Mouse (Mus musculus): ENCODE data around the gene Syngr2. TPM values are rescaled to one million over a fixed set of nuclear protein-coding genes. Genes with fewer than 3 reads are reported as not detected.

The Syngr2 gene
- polyA plus RNA-seq (2016; fragmentation: Nextera tagmentation; extraction: Ambion mirVana): 27.7 and 29.9 TPM in 2 replicates

GRCm38 (mm10) chr11:117809407-117810311 lies at the start of gene Syngr2, which contains the start of gene Gm20708:
Gene Syngr2, plus strand, starts transcription at chr11:117809668.
Gene Gm20708, plus strand, starts transcription at chr11:117809668.
- no peaks in the 10 kb centered on the region for H3K9me3 ChIP-seq
- peaks cover 32% of the 10 kb centered on the region for H3K36me3 ChIP-seq (replicated peaks)
- peak within 1 kb of the TSS; percentile 78 for H3K27ac ChIP-seq (replicated peaks)
- DNase-seq (ENCODE audit: low spot score): peak; percentile 86
- H3K4me1 ChIP-seq: peaks cover 28% of the 10 kb centered on the region
- WGBS: under 1% methylated on average over 75 of the region's 75 CpGs
- no peaks in the 10 kb centered on the region; the same call in 1 of the 2 replicates for H3K27me3 ChIP-seq (replicated peaks; ENCODE audit: low read depth, poor library complexity, severe bottlenecking)
- H3K4me3 ChIP-seq: peak within 1 kb of the TSS; percentile 86

- no peaks in the 10 kb centered on the region for H3K27me3 ChIP-seq (replicated peaks; ENCODE audit: low read depth, poor library complexity, severe bottlenecking)
- no peak overlapping the region for H3K4me3 ChIP-seq
- H3K27ac ChIP-seq (replicated peaks): no peak overlapping the region
- no peaks in the 10 kb centered on the region for H3K9me3 ChIP-seq
- DNase-seq (ENCODE audit: low spot score): no peak
- H3K36me3 ChIP-seq (replicated peaks): peaks cover 96% of the 10 kb centered on the region
- WGBS: 94% methylated on average over 26 of the region's 26 CpGs
- H3K4me1 ChIP-seq: no peaks in the 10 kb centered on the region
Observed at GRCm38 (mm10) chr11:117760374-117761119, 48.9 kb upstream of the Syngr2 start.

- no peak for DNase-seq (ENCODE audit: low spot score)
- H3K27me3 ChIP-seq (replicated peaks; ENCODE audit: low read depth, poor library complexity, severe bottlenecking): no peaks in the 10 kb centered on the region
- H3K9me3 ChIP-seq: no peaks in the 10 kb centered on the region
- no peak overlapping the region for H3K27ac ChIP-seq (replicated peaks)
- H3K36me3 ChIP-seq (replicated peaks): peaks cover 96% of the 10 kb centered on the region
- no peaks in the 10 kb centered on the region for H3K4me1 ChIP-seq
- no peak overlapping the region for H3K4me3 ChIP-seq
- 93% methylated on average over 13 of the region's 13 CpGs for WGBS
Observed at GRCm38 (mm10) chr11:117761801-117762200, 47.7 kb upstream of the Syngr2 start.

GRCm38 (mm10) chr11:117762246-117762645 lies 47.2 kb upstream of the Syngr2 start:
- no peak overlapping the region for H3K4me3 ChIP-seq
- no peak for DNase-seq (ENCODE audit: low spot score)
- no peak overlapping the region for H3K27ac ChIP-seq (replicated peaks)
- H3K4me1 ChIP-seq: no peaks in the 10 kb centered on the region
- peaks cover 95% of the 10 kb centered on the region for H3K36me3 ChIP-seq (replicated peaks)
- whole genome bisulfite sequencing: 93% methylated on average over 12 of the region's 12 CpGs
- no peaks in the 10 kb centered on the region for H3K9me3 ChIP-seq
- no peaks in the 10 kb centered on the region for H3K27me3 ChIP-seq (replicated peaks; ENCODE audit: low read depth, poor library complexity, severe bottlenecking)

- H3K27ac ChIP-seq (replicated peaks): no peak overlapping the region
- no peak overlapping the region for H3K4me3 ChIP-seq
- peaks cover 85% of the 10 kb centered on the region for H3K36me3 ChIP-seq (replicated peaks)
- peaks cover 9% of the 10 kb centered on the region; the same call in 1 of the 2 replicates for H3K4me1 ChIP-seq
- 86% methylated on average over 9 of the region's 9 CpGs for WGBS
- H3K27me3 ChIP-seq (replicated peaks; ENCODE audit: low read depth, poor library complexity, severe bottlenecking): no peaks in the 10 kb centered on the region
- no peak for DNase-seq (ENCODE audit: low spot score)
- H3K9me3 ChIP-seq: no peaks in the 10 kb centered on the region
Observed at GRCm38 (mm10) chr11:117764319-117764718, 45.1 kb upstream of the Syngr2 start.

DNA sequence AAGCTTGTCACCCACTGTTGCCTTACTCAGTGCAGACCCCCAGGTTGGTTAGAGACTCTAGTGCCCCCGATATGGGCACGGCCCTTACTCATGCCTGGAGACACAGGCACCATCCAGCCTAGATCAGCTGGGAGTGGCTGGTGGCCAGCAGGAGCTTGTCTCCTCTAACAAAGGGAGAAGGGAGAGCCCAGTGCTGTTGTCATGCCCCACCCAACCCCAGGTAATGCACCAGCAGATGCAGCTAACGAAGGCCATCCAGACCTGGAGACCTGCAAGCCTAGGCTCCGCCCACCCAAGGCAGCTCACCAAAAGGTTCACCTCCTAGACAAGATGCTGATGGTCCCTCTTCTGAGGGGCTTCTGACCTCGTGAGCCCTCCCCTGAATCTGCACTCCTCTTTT lies 44.1 kb upstream of the Syngr2 start:
- H3K27ac ChIP-seq (replicated peaks): no peak overlapping the region
- no peak for DNase-seq (ENCODE audit: low spot score)
- peaks cover 10% of the 10 kb centered on the region; the same call in 1 of the 2 replicates for H3K4me1 ChIP-seq
- H3K27me3 ChIP-seq (replicated peaks; ENCODE audit: low read depth, poor library complexity, severe bottlenecking): no peaks in the 10 kb centered on the region
- no peak overlapping the region for H3K4me3 ChIP-seq
- H3K36me3 ChIP-seq (replicated peaks): peaks cover 74% of the 10 kb centered on the region
- no peaks in the 10 kb centered on the region for H3K9me3 ChIP-seq
- WGBS: 89% methylated on average over 5 of the region's 5 CpGs

- no peak for DNase-seq (ENCODE audit: low spot score)
- Histone ChIP-seq H3K27me3 (replicated peaks; ENCODE audit: low read depth, poor library complexity, severe bottlenecking) (no peaks in the 10 kb centered on the region), H3K4me1 (peaks cover 10% of the 10 kb centered on the region; the same call in 1 of the 2 replicates), H3K27ac (replicated peaks) (no peak overlapping the region), H3K4me3 (no peak overlapping the region), H3K36me3 (replicated peaks) (peaks cover 70% of the 10 kb centered on the region), H3K9me3 (no peaks in the 10 kb centered on the region)
- WGBS: 90% methylated on average over 3 of the region's 3 CpGs
Observed at GRCm38 (mm10) chr11:117766275-117766674, 43.2 kb upstream of the Syngr2 start.

DNA sequence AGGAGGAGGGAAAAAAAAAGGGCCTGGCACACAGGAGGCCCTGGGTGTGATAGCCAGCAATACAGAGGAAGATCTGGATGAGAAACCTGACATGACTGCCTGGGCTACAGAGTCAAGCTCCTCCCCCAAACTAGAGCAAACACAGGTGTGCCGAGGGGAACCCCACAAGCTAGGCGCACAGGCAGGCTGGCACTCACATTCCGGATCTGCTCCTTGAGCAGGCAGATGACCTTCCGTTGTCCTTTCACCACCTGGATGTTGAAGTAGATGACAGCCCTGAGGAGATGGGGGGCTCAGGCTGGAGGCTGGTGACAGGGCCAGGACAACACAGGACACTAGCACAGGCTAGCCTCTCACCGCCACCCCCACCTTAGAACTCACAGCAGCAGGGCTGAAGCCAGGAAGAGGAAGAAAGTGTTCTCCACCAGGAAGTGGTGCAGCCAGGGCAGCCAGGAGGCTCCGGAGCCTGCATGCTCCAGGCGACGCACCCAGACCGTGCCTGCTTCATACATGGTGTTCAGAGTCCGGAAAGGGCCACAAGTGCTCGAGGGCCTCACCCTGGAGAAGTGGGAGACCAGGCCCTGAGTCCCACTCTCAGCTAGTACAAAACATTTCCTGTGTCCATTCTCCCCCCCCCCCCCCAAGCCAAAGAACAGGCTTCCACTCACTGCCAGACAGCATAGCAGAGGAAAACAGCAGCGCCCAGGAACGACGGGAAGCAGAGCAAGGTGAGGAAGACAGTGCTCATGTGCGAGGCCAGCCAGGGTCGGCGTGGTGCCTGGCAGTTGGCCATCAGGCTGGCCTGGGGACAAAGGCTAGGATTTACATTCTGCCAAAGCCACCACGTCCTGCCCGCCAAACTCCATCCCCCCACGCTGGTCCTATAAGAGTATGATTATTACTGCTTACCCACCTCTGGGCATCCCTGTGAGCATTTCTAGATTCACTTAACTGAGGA lies 40.5 kb upstream of the Syngr2 start:
- 86% methylated on average over 20 of the region's 20 CpGs for WGBS
- H3K4me1 ChIP-seq: peaks cover 16% of the 10 kb centered on the region; the same call in 1 of the 2 replicates
- no peaks in the 10 kb centered on the region for H3K27me3 ChIP-seq (replicated peaks; ENCODE audit: low read depth, poor library complexity, severe bottlenecking)
- H3K27ac ChIP-seq (replicated peaks): no peak overlapping the region
- no peak overlapping the region for H3K4me3 ChIP-seq
- DNase-seq (ENCODE audit: low spot score): no peak
- no peaks in the 10 kb centered on the region for H3K9me3 ChIP-seq
- H3K36me3 ChIP-seq (replicated peaks): peaks cover 69% of the 10 kb centered on the region

- Histone ChIP-seq H3K36me3 (replicated peaks) (peaks cover 69% of the 10 kb centered on the region), H3K27me3 (replicated peaks; ENCODE audit: low read depth, poor library complexity, severe bottlenecking) (no peaks in the 10 kb centered on the region), H3K9me3 (no peaks in the 10 kb centered on the region), H3K27ac (replicated peaks) (no peak overlapping the region), H3K4me3 (no peak overlapping the region), H3K4me1 (peaks cover 16% of the 10 kb centered on the region; the same call in 1 of the 2 replicates)
- WGBS: 92% methylated on average over 7 of the region's 7 CpGs
- no peak for DNase-seq (ENCODE audit: low spot score)
Observed at GRCm38 (mm10) chr11:117769683-117770047, 39.8 kb upstream of the Syngr2 start.

DNA sequence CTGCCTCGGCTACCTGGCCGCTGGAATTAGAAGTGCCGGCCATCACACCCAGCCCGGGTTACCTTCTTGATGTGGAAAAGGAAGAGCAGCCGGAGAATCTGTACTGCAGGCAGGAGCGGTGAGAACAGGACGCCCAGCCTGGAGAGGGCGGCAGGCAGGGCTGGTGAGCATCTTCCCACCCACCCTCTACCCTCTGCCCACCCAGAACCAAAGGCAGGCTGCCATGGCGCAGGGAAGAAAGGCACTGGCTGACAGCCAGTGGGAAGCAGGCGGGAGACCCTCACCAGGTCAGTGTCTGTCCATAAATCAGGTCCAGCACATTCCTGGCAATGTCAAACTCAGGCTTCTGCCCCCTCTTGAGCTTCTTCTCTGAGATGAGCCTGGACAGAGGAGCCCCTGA lies 39.1 kb upstream of the Syngr2 start:
- no peak for DNase-seq (ENCODE audit: low spot score)
- Histone ChIP-seq H3K27me3 (replicated peaks; ENCODE audit: low read depth, poor library complexity, severe bottlenecking) (no peaks in the 10 kb centered on the region), H3K36me3 (replicated peaks) (peaks cover 69% of the 10 kb centered on the region), H3K27ac (replicated peaks) (no peak overlapping the region; the same call in 1 of the 2 replicates), H3K4me3 (no peak overlapping the region), H3K4me1 (peaks cover 16% of the 10 kb centered on the region; the same call in 1 of the 2 replicates), H3K9me3 (no peaks in the 10 kb centered on the region)
- WGBS: 89% methylated on average over 10 of the region's 10 CpGs

DNA sequence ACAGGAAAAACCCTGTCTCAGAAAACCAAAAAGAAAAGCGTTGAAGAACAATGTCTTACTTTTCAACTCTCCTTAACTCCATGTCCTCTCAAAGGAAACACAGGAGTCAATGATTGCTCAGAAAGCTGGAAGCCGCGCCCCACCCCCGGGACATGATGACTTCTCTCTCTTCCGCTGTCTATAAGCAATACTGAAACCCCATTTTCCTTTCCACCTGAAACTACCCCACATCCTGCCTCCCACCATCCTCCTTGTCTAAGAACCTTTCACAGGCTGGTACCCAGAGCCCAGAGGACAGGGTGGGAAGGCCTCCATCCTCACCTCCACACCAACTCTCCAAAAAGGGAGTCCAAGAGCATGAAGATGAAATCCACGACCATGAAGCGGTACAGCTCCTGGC lies 37.1 kb upstream of the Syngr2 start:
- DNase-seq (ENCODE audit: low spot score): no peak
- Histone ChIP-seq H3K4me1 (peaks cover 16% of the 10 kb centered on the region), H3K9me3 (no peaks in the 10 kb centered on the region), H3K36me3 (replicated peaks) (peaks cover 66% of the 10 kb centered on the region), H3K4me3 (no peak overlapping the region), H3K27me3 (replicated peaks; ENCODE audit: low read depth, poor library complexity, severe bottlenecking) (no peaks in the 10 kb centered on the region), H3K27ac (replicated peaks) (no peak overlapping the region)
- WGBS: 95% methylated on average over 7 of the region's 7 CpGs

GRCm38 (mm10) chr11:117774925-117775324 lies 34.5 kb upstream of the Syngr2 start:
- WGBS: 93% methylated on average over 10 of the region's 10 CpGs
- no peak overlapping the region for H3K4me3 ChIP-seq
- no peaks in the 10 kb centered on the region for H3K9me3 ChIP-seq
- H3K27ac ChIP-seq (replicated peaks): no peak overlapping the region
- no peak for DNase-seq (ENCODE audit: low spot score)
- H3K4me1 ChIP-seq: peaks cover 31% of the 10 kb centered on the region
- H3K27me3 ChIP-seq (replicated peaks; ENCODE audit: low read depth, poor library complexity, severe bottlenecking): peaks cover 2% of the 10 kb centered on the region; the same call in 1 of the 2 replicates
- H3K36me3 ChIP-seq (replicated peaks): peaks cover 61% of the 10 kb centered on the region

Measured in embryonic facial prominence, embryonic 10.5 days (tissue).